Mouse (Mus musculus) forebrain, embryonic 10.5 days (tissue): ENCODE measurements at regions not wholly inside any gene's neighbourhood (a gene's known extent, or its start where the extent isn't known, plus 50 kb on each side); places are given as distances from the start of the nearest gene placed in this dataset.
"Not testable (repeated sequence)": the region's sequence is repeated elsewhere in the genome, so short reads cannot be mapped to it uniquely, and the experiment has no call there.

Experiments used
- DNase-seq: peaks from one replicate; pipeline ENCODE4 v3.0.0-alpha.2; 2017; ENCODE audit warnings: low spot score; ENCODE audit errors: extremely low spot score
- H3K27ac ChIP-seq: fragments of 300-500 bp; sonication (generic); 2 replicates; pipeline ENCODE4 v1.5.1; 2016; ENCODE audit warnings: mild to moderate bottlenecking
- H3K27me3 ChIP-seq: fragments of 300-500 bp; sonication (generic); 2 replicates; pipeline ENCODE4 v1.6.1; 2016; ENCODE audit warnings: mild to moderate bottlenecking; ENCODE audit not compliant: poor library complexity, severe bottlenecking
- H3K36me3 ChIP-seq: fragments of 300-500 bp; sonication (generic); replicated peaks from 2 replicates; pipeline ENCODE4 v1.6.1; 2016; ENCODE audit warnings: mild to moderate bottlenecking, moderate library complexity
- H3K4me1 ChIP-seq: fragments of 300-500 bp; sonication (generic); 2 replicates; pipeline ENCODE4 v1.6.1; 2016
- H3K4me3 ChIP-seq: fragments of 300-500 bp; sonication (generic); 2 replicates; pipeline ENCODE4 v1.5.1; 2016; ENCODE audit warnings: mild to moderate bottlenecking, moderate library complexity
- H3K9me3 ChIP-seq: fragments of 300-500 bp; sonication (generic); 2 replicates; pipeline ENCODE4 v1.6.1; 2016; ENCODE audit warnings: mild to moderate bottlenecking, moderate library complexity
- WGBS: fragments of 180-500 bp; shearing (Covaris S2); methylation state at CpG from one replicate; pipeline ENCODE4 v1.1.7; 2016; 5-methylcytosine and 5-hydroxymethylcytosine counted together

DNA sequence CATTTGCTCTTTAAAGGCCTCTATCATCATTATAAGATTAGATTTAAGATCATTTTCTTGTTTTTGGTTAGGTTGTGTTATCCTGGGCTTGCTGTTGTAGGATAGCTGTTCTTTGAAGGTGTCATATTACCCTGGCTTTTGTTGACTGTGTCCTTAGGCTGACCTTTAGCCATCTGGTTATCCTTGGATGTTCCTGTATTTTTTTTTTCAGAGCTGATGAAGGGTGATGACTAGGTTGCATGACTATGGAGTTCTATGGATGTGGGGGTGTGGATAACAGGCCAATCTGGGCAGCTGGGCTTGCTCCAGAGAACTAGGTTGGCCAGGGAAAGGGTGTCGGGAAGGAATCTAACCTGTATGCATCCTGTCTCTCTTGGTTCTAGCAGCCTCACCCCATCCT, 74.2 kb downstream of the Dmrta1 start:
- 89% methylated on average over 1 of the region's 1 CpGs for WGBS
- no peak for DNase-seq
- H3K27me3 ChIP-seq, result no peaks in the 10 kb centered on the region
- H3K4me3 ChIP-seq, result no peak overlapping the region
- H3K27ac ChIP-seq, result no peak overlapping the region
- no peaks in the 10 kb centered on the region for H3K9me3 ChIP-seq
- no peaks in the 10 kb centered on the region for H3K36me3 ChIP-seq
- no peaks in the 10 kb centered on the region for H3K4me1 ChIP-seq

DNA sequence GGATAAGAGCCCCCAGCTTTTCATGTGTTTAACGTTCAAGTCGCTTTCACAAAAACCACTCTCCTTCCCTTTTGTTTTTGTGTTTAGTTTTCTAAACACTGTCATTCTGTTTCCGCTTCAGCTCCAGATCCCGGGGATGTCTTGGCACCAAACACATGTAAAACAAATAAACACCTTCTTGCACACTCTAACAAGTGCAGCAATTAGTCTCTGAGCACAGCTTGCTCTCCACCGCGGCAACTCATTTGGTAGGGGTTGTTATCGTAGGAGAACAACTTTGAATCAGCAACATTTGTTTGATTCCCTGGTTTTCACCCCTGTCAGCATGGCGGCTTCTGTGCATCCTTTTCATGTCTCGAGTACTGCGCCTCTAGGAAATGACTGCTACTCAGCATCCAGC, 97.0 kb downstream of the Dmrta1 start:
- Histone ChIP-seq H3K9me3 (no peaks in the 10 kb centered on the region), H3K27ac (no peak overlapping the region), H3K4me3 (no peak overlapping the region), H3K27me3 (no peaks in the 10 kb centered on the region), H3K36me3 (no peaks in the 10 kb centered on the region), H3K4me1 (no peaks in the 10 kb centered on the region)
- DNase-seq, result no peak
- WGBS, result 72% methylated on average over 10 of the region's 10 CpGs

DNA sequence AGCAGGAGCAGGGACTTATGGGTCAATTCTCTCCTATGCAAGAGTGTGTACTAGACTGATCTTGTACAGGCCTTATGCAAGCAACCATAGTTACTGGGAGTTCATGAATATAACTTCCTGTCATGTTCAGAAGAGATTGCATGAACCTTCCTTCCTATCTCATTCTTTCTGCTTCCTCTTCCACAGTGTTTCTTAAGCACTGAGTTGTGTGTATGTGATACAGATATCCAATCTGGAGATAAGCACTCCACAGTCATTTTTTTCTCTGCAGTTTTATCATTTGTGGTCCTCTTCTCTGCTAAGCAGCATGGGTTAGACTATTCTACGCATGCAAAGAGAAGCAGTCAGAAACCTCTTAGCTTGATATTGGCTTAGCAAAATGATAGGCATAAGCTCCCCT, 102.3 kb downstream of the Dmrta1 start:
- Histone ChIP-seq H3K36me3 (no peaks in the 10 kb centered on the region), H3K27me3 (no peaks in the 10 kb centered on the region), H3K4me1 (no peaks in the 10 kb centered on the region), H3K27ac (no peak overlapping the region), H3K4me3 (no peak overlapping the region), H3K9me3 (no peaks in the 10 kb centered on the region)
- DNase-seq, result no peak
- 98% methylated on average over 1 of the region's 1 CpGs for WGBS

DNA sequence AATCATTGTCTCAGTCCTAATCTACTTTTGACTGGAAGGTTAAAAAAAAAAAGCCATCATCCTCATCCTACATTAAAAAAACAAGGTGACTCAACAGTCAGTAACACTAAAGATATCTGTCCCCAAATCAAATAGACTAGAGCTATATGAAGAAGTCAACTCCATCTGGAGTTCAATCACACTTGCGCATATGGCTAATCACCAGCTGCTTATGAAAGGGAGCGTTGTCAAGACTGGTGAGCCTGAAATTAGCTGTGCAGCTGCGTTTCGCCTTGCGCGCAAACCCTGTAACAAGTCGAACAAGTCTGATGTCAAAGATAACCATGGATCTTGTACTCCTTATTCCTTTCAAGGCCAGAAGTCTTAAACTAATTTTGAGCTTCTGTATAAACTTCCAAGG, 137.6 kb downstream of the Dmrta1 start:
- Histone ChIP-seq H3K4me3 (no peak overlapping the region), H3K36me3 (no peaks in the 10 kb centered on the region), H3K9me3 (no peaks in the 10 kb centered on the region), H3K4me1 (no peaks in the 10 kb centered on the region), H3K27me3 (no peaks in the 10 kb centered on the region), H3K27ac (no peak overlapping the region)
- DNase-seq, result no peak
- WGBS, result 94% methylated on average over 7 of the region's 7 CpGs

DNA sequence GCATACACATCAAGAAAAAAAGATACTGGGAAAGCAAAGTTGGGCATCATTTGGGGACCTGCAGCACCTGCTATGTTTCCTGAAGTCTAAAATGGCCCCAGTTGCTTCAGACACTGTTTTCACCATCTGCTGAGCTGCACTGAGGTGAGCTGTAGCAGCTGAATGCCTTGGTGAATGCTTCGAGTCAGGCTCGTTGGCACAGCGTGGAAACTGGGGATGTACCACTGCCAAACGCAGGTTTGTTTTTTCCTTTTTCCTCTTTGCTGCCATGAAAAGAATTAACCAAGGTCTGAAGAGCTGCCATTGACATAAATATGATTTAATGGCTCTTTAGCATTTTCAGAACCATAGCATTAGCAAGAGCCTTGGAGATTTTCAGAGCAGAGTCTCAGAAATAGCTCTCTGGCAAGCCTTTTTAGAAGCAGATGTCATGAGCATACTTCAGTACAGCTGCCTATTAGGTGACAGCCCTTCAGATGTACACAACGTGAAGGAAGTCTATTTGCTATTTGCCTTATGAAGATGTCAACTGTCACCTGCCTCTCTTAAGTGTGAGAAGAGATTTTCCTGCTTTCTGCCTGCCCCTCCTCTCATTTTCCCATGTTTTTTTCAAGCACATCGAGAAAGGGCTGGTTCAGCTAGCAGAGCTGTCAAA, 155.4 kb downstream of the Dmrta1 start:
- Histone ChIP-seq H3K4me1 (no peaks in the 10 kb centered on the region), H3K27ac (no peak overlapping the region)
- 88% methylated on average over 6 of the region's 6 CpGs for WGBS

DNA sequence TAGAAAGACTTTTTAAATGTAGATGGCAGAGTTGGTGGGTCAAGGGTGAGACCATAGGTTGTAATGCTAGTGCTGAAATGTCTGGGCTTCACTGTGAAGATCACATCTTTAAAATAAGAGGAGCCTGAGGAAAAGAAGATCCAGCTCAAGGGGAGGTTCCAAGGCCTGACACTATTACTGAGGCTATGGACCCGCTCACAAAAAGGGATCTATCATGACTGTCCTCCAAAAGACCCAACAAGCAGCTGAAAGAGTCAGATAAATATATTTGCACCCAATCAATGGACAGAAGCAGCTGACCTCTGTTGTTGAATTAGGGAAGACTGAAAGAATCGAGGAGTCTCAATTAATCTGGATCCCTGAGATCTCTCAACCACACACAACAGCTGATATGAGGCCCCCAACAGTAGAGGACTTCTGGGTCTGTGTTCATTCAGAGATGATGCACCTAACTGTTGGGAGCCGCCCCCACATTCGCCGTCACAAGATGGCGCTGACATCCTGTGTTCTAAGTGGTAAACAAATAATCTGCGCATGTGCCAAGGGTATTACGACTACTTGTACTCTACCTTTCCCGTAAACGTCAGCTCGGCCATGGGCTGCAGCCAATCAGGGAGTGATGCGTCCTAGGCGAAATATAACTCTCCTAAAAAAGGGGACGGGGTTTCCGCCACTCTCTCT, 196.3 kb downstream of the Dmrta1 start:
- Histone ChIP-seq H3K27ac (0 out of 2 replicates have a peak overlapping the region, but pooled peaks have one; percentile 44), H3K4me3 (peak overlapping the region; percentile 27; the same call in 1 of the 2 replicates)
- 21% methylated on average over 10 of the region's 15 CpGs for whole genome bisulfite sequencing
- not testable (repeated sequence) for H3K27me3 ChIP-seq, H3K9me3 ChIP-seq, H3K4me1 ChIP-seq, H3K36me3 ChIP-seq
- peak; percentile 19 for DNase-seq

More for the DNA sequence above, 155.4 kb downstream of the Dmrta1 start:
- DNase-seq, result no peak
- no peaks in the 10 kb centered on the region for H3K9me3 ChIP-seq
- H3K27me3 ChIP-seq, result no peaks in the 10 kb centered on the region
- no peak overlapping the region for H3K4me3 ChIP-seq
- no peaks in the 10 kb centered on the region for H3K36me3 ChIP-seq

DNA sequence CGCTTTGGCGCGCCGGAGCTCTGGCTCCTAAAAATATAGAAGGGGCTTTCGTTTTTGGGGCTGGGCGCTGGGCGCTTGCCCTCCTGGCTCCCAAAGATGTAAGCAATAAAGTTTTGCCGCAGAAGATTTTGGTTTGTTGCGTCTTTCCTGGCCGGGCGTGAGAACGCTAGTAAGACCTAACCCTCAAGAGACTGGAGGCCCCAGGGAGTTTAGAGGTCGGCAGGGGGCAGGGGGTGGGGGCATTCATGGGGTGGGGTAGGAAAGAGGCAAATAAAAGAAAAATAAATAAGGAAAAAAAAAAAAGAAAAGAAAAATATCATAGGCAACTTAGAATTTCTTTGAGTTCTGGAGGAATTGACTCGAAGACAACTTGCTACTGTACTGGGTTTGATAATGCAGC, 196.9 kb downstream of the Dmrta1 start:
- not testable (repeated sequence) for H3K36me3 ChIP-seq, DNase-seq, H3K27me3 ChIP-seq, H3K4me1 ChIP-seq, H3K9me3 ChIP-seq
- peak overlapping the region; percentile 80 for H3K27ac ChIP-seq
- 18% methylated on average over 11 of the region's 14 CpGs for WGBS
- H3K4me3 ChIP-seq, result peak overlapping the region; percentile 49

DNA sequence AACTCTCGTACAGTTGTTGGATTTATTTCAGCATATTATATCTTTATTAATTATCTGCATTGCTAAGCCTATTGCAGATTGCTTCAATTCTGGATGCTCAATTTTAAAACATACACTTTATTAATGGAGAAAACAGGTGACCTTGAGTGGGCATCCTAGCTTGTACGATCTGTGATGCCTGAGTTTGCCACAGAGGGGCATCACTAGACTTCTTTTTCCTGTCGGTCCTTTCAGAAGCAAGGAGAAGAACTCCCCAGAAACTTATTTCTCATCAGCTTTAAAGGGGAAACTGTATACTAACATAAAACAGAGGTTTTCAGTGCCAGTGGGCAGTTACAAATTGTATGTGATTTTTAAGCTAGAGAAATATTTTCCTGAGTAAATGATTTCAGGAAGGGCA, 201.8 kb downstream of the Dmrta1 start:
- no peaks in the 10 kb centered on the region for H3K9me3 ChIP-seq
- H3K4me1 ChIP-seq, result peaks cover 6% of the 10 kb centered on the region
- 62% methylated on average over 3 of the region's 3 CpGs for whole genome bisulfite sequencing
- H3K36me3 ChIP-seq, result no peaks in the 10 kb centered on the region
- no peak overlapping the region for H3K27ac ChIP-seq
- no peak for DNase-seq
- H3K4me3 ChIP-seq, result no peak overlapping the region
- no peaks in the 10 kb centered on the region for H3K27me3 ChIP-seq

DNA sequence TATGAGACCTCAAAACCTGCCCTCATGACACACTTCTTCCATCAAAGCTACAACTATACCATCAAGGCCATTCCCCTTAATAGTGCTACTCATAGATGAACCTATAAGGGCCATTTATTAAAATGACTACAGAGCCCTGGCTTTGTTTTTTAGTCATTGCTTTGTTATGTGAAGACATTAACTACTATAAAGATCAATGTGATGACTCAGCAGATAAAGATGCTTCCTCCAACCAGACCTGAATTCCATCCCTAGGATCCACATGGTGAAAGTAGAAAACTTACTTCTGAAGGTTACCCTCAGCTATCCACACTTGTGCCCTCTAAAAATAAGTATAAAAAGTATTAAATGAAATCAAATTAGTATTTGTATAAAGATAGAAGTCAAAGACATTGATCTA, 230.4 kb downstream of the Dmrta1 start:
- Histone ChIP-seq H3K27ac (no peak overlapping the region), H3K27me3 (no peaks in the 10 kb centered on the region), H3K4me3 (no peak overlapping the region), H3K4me1 (no peaks in the 10 kb centered on the region), H3K9me3 (no peaks in the 10 kb centered on the region), H3K36me3 (no peaks in the 10 kb centered on the region)
- no peak for DNase-seq

DNA sequence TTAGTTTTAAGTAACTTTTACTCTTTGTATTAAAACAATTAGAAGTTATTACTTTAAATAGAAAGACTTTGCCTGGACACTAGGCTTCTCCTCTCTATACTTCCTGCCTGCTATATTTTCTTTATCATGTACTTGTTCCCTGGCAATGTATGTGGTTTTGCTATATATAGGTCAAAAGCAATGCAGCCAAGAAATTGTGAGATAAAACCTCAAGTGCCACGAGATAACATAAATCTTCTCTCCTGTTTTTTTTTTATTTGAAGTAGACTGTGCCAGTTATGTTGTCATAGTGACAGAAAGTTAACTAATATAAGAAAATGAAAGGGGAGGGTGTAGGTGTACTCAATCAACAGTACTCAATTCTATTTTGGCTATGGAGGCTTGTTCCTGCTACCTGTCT, 258.4 kb downstream of the Dmrta1 start:
- no peak for DNase-seq
- 80% methylated on average over 1 of the region's 1 CpGs for WGBS
- Histone ChIP-seq H3K9me3 (no peaks in the 10 kb centered on the region), H3K4me3 (no peak overlapping the region), H3K27ac (no peak overlapping the region), H3K4me1 (no peaks in the 10 kb centered on the region), H3K36me3 (no peaks in the 10 kb centered on the region), H3K27me3 (no peaks in the 10 kb centered on the region)

DNA sequence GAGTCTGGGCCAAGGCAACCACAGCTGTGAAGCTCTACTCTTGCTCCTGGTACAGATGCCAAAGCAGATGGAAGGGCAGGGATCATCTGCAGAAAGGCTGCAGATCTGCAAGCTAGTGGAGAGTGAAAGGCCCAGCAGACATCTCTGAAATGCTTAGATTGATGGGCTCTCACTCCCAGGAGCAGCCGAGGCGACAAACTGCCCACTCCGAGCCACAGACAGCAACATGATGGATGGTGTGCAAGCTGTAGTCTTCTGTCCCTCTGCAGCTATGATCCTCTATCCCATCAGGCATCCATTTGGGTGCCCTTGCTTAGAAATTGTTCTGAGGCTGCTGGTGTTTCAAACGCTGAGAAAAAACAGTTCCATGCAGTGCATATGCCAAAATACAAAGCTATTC, 262.1 kb downstream of the Dmrta1 start:
- DNase-seq, result no peak
- WGBS, result 86% methylated on average over 4 of the region's 4 CpGs
- Histone ChIP-seq H3K27ac (no peak overlapping the region), H3K9me3 (no peaks in the 10 kb centered on the region), H3K4me1 (no peaks in the 10 kb centered on the region), H3K27me3 (no peaks in the 10 kb centered on the region), H3K4me3 (no peak overlapping the region), H3K36me3 (no peaks in the 10 kb centered on the region)

DNA sequence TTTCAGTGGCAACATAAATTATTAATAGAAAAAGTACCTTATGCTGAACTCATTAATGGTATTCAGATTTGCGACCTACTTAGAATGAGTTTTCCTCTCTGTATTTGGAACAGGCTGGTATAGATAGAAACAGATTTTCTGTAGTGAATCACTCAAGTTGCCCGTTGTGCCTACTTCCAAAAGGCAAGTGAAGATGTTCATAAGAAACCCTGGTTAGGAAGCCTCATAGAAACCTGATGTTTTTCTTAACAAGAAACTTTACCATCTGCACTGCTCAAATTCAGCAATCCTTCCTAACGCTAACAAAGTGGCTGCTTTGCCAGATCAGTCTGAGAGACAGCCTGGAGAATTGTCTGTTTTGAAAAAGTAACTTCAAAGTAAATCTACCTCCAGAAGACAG, 242.5 kb upstream of the Zfp352 start:
- no peak for DNase-seq
- WGBS, result 89% methylated on average over 3 of the region's 3 CpGs
- H3K36me3 ChIP-seq, result no peaks in the 10 kb centered on the region
- no peaks in the 10 kb centered on the region for H3K9me3 ChIP-seq
- no peaks in the 10 kb centered on the region for H3K27me3 ChIP-seq
- H3K4me1 ChIP-seq, result no peaks in the 10 kb centered on the region
- H3K27ac ChIP-seq, result no peak overlapping the region
- H3K4me3 ChIP-seq, result no peak overlapping the region

DNA sequence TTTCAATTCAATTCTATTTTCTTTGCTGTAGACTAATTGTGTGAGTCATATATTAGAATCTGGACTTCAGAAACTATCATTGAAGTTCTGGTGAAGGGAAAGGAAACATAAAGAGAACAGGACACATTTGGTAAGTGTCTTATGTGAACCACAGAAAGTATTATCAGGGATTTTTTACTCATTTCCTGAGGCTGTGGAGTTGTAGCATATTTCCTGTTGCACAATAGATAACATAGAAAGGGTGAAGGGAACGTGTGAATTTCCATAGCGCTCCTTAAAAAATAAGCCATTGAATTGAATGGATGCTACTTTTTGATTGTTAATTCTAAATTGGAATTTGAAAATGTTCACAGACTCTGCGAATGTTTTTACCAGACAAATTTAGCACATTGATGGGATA, 215.2 kb upstream of the Zfp352 start:
- Histone ChIP-seq H3K9me3 (no peaks in the 10 kb centered on the region), H3K36me3 (no peaks in the 10 kb centered on the region), H3K27me3 (no peaks in the 10 kb centered on the region), H3K4me3 (no peak overlapping the region), H3K27ac (no peak overlapping the region), H3K4me1 (no peaks in the 10 kb centered on the region)
- no peak for DNase-seq
- 88% methylated on average over 3 of the region's 3 CpGs for WGBS

DNA sequence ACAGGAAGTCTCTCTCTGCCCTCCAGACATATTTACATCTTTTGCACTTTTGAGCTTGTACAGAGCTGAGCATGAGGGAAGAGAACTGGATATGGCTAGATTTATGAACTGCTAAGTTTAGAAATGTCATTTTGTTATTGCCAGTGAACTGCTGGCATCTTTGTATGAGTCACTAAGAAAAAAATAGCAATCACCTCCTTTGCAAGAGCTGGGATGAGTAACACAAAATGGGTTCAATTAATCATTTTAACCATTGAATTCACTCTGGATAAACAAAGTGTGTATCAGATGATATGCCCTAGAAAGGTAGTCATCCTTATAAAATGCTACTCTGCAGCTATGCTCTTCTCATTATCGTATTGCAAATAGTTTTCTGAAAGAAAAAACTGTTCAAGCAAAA, 214.7 kb upstream of the Zfp352 start:
- WGBS, result 93% methylated on average over 1 of the region's 1 CpGs

More for the DNA sequence above, 214.7 kb upstream of the Zfp352 start:
- Histone ChIP-seq H3K4me1 (no peaks in the 10 kb centered on the region), H3K36me3 (no peaks in the 10 kb centered on the region), H3K27me3 (no peaks in the 10 kb centered on the region), H3K4me3 (no peak overlapping the region), H3K9me3 (no peaks in the 10 kb centered on the region), H3K27ac (no peak overlapping the region)
- DNase-seq, result no peak
